Mouse (Mus musculus) CH12.LX (cell line): ENCODE measurements around the gene Mon1b. TPM values are rescaled to one million over a fixed set of nuclear protein-coding genes. Genes with fewer than 3 reads are reported as not detected.

ENCODE experiments used
- DNase-seq: peaks from one replicate; pipeline ENCODE4 v3.0.0-alpha.2; 2013; ENCODE audit errors: extremely low read depth
- H3K27ac ChIP-seq: 2 replicates; pipeline ENCODE4 v1.5.1; 2012; ENCODE audit warnings: low read depth, mild to moderate bottlenecking, control low read depth, moderate library complexity; ENCODE audit not compliant: insufficient read depth
- H3K27me3 ChIP-seq: replicated peaks from 2 replicates; pipeline ENCODE3; 2012; ENCODE audit warnings: inconsistent platforms
- H3K36me3 ChIP-seq, 2 experiments: replicated peaks in 1 of 2; 2 replicates each; pipeline versions ENCODE3 to v1.6.1; 2012; ENCODE audit warnings: inconsistent platforms in 1 of 2, low read length in 1 of 2, mild to moderate bottlenecking in 1 of 2, mixed read lengths in 1 of 2, moderate library complexity in 1 of 2; ENCODE audit not compliant: control insufficient read depth in 1 of 2, insufficient read depth in 1 of 2
- H3K4me1 ChIP-seq, 2 experiments: 2 replicates each; pipeline ENCODE4 v1.6.1; 2012; ENCODE audit warnings: inconsistent platforms in 1 of 2, moderate library complexity in 1 of 2; ENCODE audit not compliant: insufficient read depth in 2 of 2, control insufficient read depth in 1 of 2
- H3K4me2 ChIP-seq: 2 replicates; pipeline ENCODE4 v1.6.1; 2012; ENCODE audit warnings: low read depth, mild to moderate bottlenecking, control low read depth; ENCODE audit not compliant: poor library complexity, insufficient read depth, severe bottlenecking
- H3K4me3 ChIP-seq, 3 experiments: fragments of 150-350 bp in 1 of 3; sonication (generic) in 1 of 3; replicated peaks in 1 of 3; 2 replicates each; pipeline versions ENCODE3 to v1.5.1; 2011 to 2012; ENCODE audit warnings: low read depth in 2 of 3, low read length in 2 of 3, mild to moderate bottlenecking in 2 of 3, moderate library complexity in 2 of 3, control low read depth in 1 of 3, improper control_type of control experiment in 1 of 3, inconsistent platforms in 1 of 3, mixed read lengths in 1 of 3; ENCODE audit not compliant: poor library complexity in 1 of 3
- H3K79me2 ChIP-seq: replicated peaks from 2 replicates; pipeline ENCODE4 v1.6.1; 2012; ENCODE audit warnings: mild to moderate bottlenecking, moderate library complexity; ENCODE audit not compliant: control insufficient read depth, poor library complexity, insufficient read depth, severe bottlenecking; ENCODE audit errors: extremely low read depth
- H3K9ac ChIP-seq: 2 replicates; pipeline ENCODE4 v1.6.1; 2012; ENCODE audit warnings: low read depth, mild to moderate bottlenecking, control low read depth, moderate library complexity; ENCODE audit not compliant: insufficient read depth
- H3K9me3 ChIP-seq: replicated peaks from 2 replicates; pipeline ENCODE3; 2012; ENCODE audit warnings: low read length, inconsistent platforms, mixed read lengths
- BHLHE40 ChIP-seq: IDR thresholded peaks from 2 replicates; pipeline ENCODE4 v1.6.1; 2011; ENCODE audit warnings: mild to moderate bottlenecking, low read depth, low read length, improper control_type of control experiment
- CHD1 ChIP-seq: IDR thresholded peaks from 2 replicates; pipeline ENCODE4 v1.6.1; 2012; ENCODE audit warnings: low read depth, low read length, improper control_type of control experiment, inconsistent platforms
- CHD2 ChIP-seq: IDR thresholded peaks from 2 replicates; pipeline ENCODE4 v1.6.1; 2011; ENCODE audit warnings: low read length, improper control_type of control experiment
- CTCF ChIP-seq, 2 experiments: IDR thresholded peaks in 1 of 2; conservative IDR thresholded peaks in 1 of 2; 2 replicates each; pipeline ENCODE4 v1.5.1; 2011 to 2012; ENCODE audit warnings: low read depth in 2 of 2, low read length in 2 of 2, improper control_type of control experiment in 1 of 2, inconsistent platforms in 1 of 2, mild to moderate bottlenecking in 1 of 2, moderate library complexity in 1 of 2
- E2F4 ChIP-seq: IDR thresholded peaks from 2 replicates; pipeline ENCODE4 v1.6.1; 2011; ENCODE audit warnings: low read depth, low read length, improper control_type of control experiment; ENCODE audit not compliant: insufficient replicate concordance
- ELF1 ChIP-seq: IDR thresholded peaks from 2 replicates; pipeline ENCODE4 v1.6.1; 2014; ENCODE audit warnings: low read depth, mild to moderate bottlenecking, inconsistent platforms, low read length, improper control_type of control experiment
- ETS1 ChIP-seq: conservative IDR thresholded peaks from 2 replicates; pipeline ENCODE4 v1.6.1; 2012; ENCODE audit warnings: low read depth, mild to moderate bottlenecking, inconsistent platforms, low read length, improper control_type of control experiment, moderate library complexity
- HCFC1 ChIP-seq: IDR thresholded peaks from 2 replicates; pipeline ENCODE4 v1.6.1; 2012; ENCODE audit warnings: low read depth, mild to moderate bottlenecking, inconsistent platforms, low read length, improper control_type of control experiment
- JUN ChIP-seq: IDR thresholded peaks from 2 replicates; pipeline ENCODE4 v1.6.1; 2011; ENCODE audit warnings: low read depth, mild to moderate bottlenecking, low read length, improper control_type of control experiment, moderate library complexity; ENCODE audit not compliant: insufficient read depth
- MAFK ChIP-seq: IDR thresholded peaks from 2 replicates; pipeline ENCODE4 v1.6.1; 2011; ENCODE audit warnings: low read length, improper control_type of control experiment; ENCODE audit not compliant: insufficient replicate concordance
- MAX ChIP-seq: IDR thresholded peaks from 2 replicates; pipeline ENCODE4 v1.6.1; 2011; ENCODE audit warnings: low read length, improper control_type of control experiment
- MXI1 ChIP-seq: IDR thresholded peaks from 2 replicates; pipeline ENCODE4 v1.6.1; 2011; ENCODE audit warnings: mild to moderate bottlenecking, low read depth, low read length, improper control_type of control experiment
- MYC ChIP-seq: IDR thresholded peaks from 2 replicates; pipeline ENCODE4 v1.6.1; 2011; ENCODE audit warnings: low read depth, mild to moderate bottlenecking, improper control_type of control experiment, low read length
- NELFE ChIP-seq: IDR thresholded peaks from 2 replicates; pipeline ENCODE4 v1.6.1; 2011; ENCODE audit warnings: low read depth, low read length, improper control_type of control experiment
- POLR2A ChIP-seq: IDR thresholded peaks from 2 replicates; pipeline ENCODE4 v1.6.1; 2011; ENCODE audit warnings: low read depth, mild to moderate bottlenecking, improper control_type of control experiment, low read length
- POLR2AphosphoS2 ChIP-seq: IDR thresholded peaks from 2 replicates; pipeline ENCODE4 v1.6.1; 2011; ENCODE audit warnings: low read depth, low read length, improper control_type of control experiment
- RAD21 ChIP-seq: IDR thresholded peaks from 2 replicates; pipeline ENCODE4 v1.6.1; 2011; ENCODE audit warnings: low read depth, mild to moderate bottlenecking, low read length, improper control_type of control experiment, moderate library complexity
- RCOR1 ChIP-seq: conservative IDR thresholded peaks from 2 replicates; pipeline ENCODE4 v1.6.1; 2012; ENCODE audit warnings: low read depth, mild to moderate bottlenecking, inconsistent platforms, low read length, improper control_type of control experiment
- SMC3 ChIP-seq: IDR thresholded peaks from 2 replicates; pipeline ENCODE4 v1.6.1; 2011; ENCODE audit warnings: low read depth, low read length, improper control_type of control experiment
- TBP ChIP-seq: conservative IDR thresholded peaks from 2 replicates; pipeline ENCODE4 v1.6.1; 2011; ENCODE audit warnings: low read depth, low read length, improper control_type of control experiment
- TCF12 ChIP-seq: IDR thresholded peaks from 2 replicates; pipeline ENCODE4 v1.6.1; 2014; ENCODE audit warnings: low read depth, mild to moderate bottlenecking, inconsistent platforms, low read length, improper control_type of control experiment
- UBTF ChIP-seq: IDR thresholded peaks from 2 replicates; pipeline ENCODE4 v1.6.1; 2012; ENCODE audit warnings: low read depth, mild to moderate bottlenecking, inconsistent platforms, low read length, improper control_type of control experiment, moderate library complexity
- USF1 ChIP-seq: IDR thresholded peaks from 2 replicates; pipeline ENCODE4 v1.6.1; 2014; ENCODE audit warnings: low read depth, mild to moderate bottlenecking, inconsistent platforms, low read length, improper control_type of control experiment
- ZC3H11A ChIP-seq: IDR thresholded peaks from 2 replicates; pipeline ENCODE4 v1.6.1; 2012; ENCODE audit warnings: low read depth, mild to moderate bottlenecking, inconsistent platforms, low read length, improper control_type of control experiment
- ZMIZ1 ChIP-seq: IDR thresholded peaks from 2 replicates; pipeline ENCODE4 v1.6.1; 2012; ENCODE audit warnings: low read depth, mild to moderate bottlenecking, inconsistent platforms, low read length, improper control_type of control experiment
- dilution Hi-C: fragments of 300-500 bp; cut with MboI; formaldehyde crosslinking; loops from 2 replicates; pipeline ENCODE4 v1.14.3; 2020; ENCODE audit warnings: low sequenced_read_pairs; ENCODE audit not compliant: extremely low pct_unique_long_range_greater_than_20kb, extremely low pct_ligation_motif_present
- in situ Hi-C: fragments of 300-500 bp; cut with MboI; formaldehyde crosslinking; loops from 3 replicates; pipeline ENCODE4 v1.14.3; 2019; ENCODE audit warnings: low sequenced_read_pairs, low pct_ligation_motif_present, low pct_unique_long_range_greater_than_20kb, mixed read lengths
- polyA plus RNA-seq: library from polyadenylated mRNA; unstranded; fragments of >175 nt; gene quantifications from 2 replicates; pipeline ENCODE4 v1.2.1, GENCODE M21; 2012; ENCODE audit warnings: low read depth; ENCODE audit not compliant: insufficient read length
- total RNA-seq, 2 experiments: library from RNA; depleted of rRNA; stranded (reverse); fragments of 300-350 nt in 1 of 2; fragments of >200 nt in 1 of 2; gene quantifications; 2 replicates each; pipeline ENCODE4 v1.2.3; 2012 to 2014

The Mon1b gene
- total and polyA plus RNA-seq, 3 experiments, result 7.2 to 17.1 (median 15.2) TPM

GRCm38 (mm10) chr8:113666714-113667432, 31.5 kb downstream of the Mon1b start:
- Histone ChIP-seq H3K4me3 (no peak overlapping the region), H3K27ac (no peak overlapping the region), H3K27me3 (no peaks in the 10 kb centered on the region), H3K9ac (no peak overlapping the region), H3K4me2 (no peak overlapping the region), H3K9me3 (no peaks in the 10 kb centered on the region), H3K36me3 (no peaks in the 10 kb centered on the region), H3K79me2 (no peaks in the 10 kb centered on the region), H3K4me1 (peaks cover 2 to 17% of the 10 kb centered on the region in 2 experiments; a peak in 2 of 4 replicates)
- no peak for DNase-seq
- in situ Hi-C loops (loop anchor here (10.0 to 25.0 kb wide), 2 partner anchors 318 to 770 kb away; partner anchors contain the start of gene Wwox), dilution Hi-C loops (no loop called here)
- TF ChIP-seq E2F4, result no peak
- no peak for TF ChIP-seq CHD1
- TF ChIP-seq TCF12, result no peak
- no peak for TF ChIP-seq ZMIZ1
- TF ChIP-seq BHLHE40, result no peak
- TF ChIP-seq USF1, result no peak
- TF ChIP-seq UBTF, result no peak
- TF ChIP-seq JUN, result no peak
- no peak for TF ChIP-seq POLR2A
- TF ChIP-seq MXI1, result no peak
- no peak for TF ChIP-seq TBP
- TF ChIP-seq MAX, result no peak
- no peak for TF ChIP-seq POLR2AphosphoS2
- TF ChIP-seq ELF1, result no peak
- TF ChIP-seq NELFE, result no peak
- no peak for TF ChIP-seq RCOR1
- TF ChIP-seq MYC, result no peak
- TF ChIP-seq ZC3H11A, result no peak
- TF ChIP-seq CHD2, result no peak
- no peak for TF ChIP-seq MAFK

- peaks cover 2 to 17% of the 10 kb centered on the region in 2 experiments; a peak in 2 of 4 replicates for H3K4me1 ChIP-seq
- dilution Hi-C loops, result no loop called here
- DNase-seq, result no peak
- TF ChIP-seq RAD21 (peak; percentile 15; the same call in 1 of the 2 replicates), SMC3 (peak; percentile 46), CHD1 (no peak), HCFC1 (no peak), CTCF (conservative IDR thresholded peaks at IDR 0.05 in 1 of 2, IDR thresholded peaks at IDR 0.05 in 1 of 2; ENCODE audit: low read depth in 2 of 2, low read length in 2 of 2) (peak in 1 of 2 experiments; percentile 37; a peak in 2 of 4 replicates), ETS1 (no peak), UBTF (no peak)
- no peak overlapping the region for H3K27ac ChIP-seq
- H3K4me3 ChIP-seq, result no peak overlapping the region
- no peaks in the 10 kb centered on the region for H3K27me3 ChIP-seq
- H3K9me3 ChIP-seq, result no peaks in the 10 kb centered on the region
- no peaks in the 10 kb centered on the region for H3K79me2 ChIP-seq
- in situ Hi-C loops, result loop anchor here (10.0 to 25.0 kb wide), 3 partner anchors 315 to 767 kb away; partner anchors contain the start of gene Wwox
- H3K4me2 ChIP-seq, result peak overlapping the region; percentile 40; the same call in 1 of the 2 replicates
- no peaks in the 10 kb centered on the region for H3K36me3 ChIP-seq
- H3K9ac ChIP-seq, result no peak overlapping the region
Measured at GRCm38 (mm10) chr8:113669924-113670323, 34.5 kb downstream of the Mon1b start.
